Mouse (Mus musculus) thymus, postnatal 36 days (tissue): ENCODE data around the gene Hist1h2ag.
"Not testable (repeated sequence)": the region's sequence is repeated elsewhere in the genome, so short reads cannot be mapped to it uniquely, and the experiment has no call there.

Experiments used
- DNase-seq, 2 experiments: peaks; one replicate each; pipeline ENCODE4 v3.0.0; 2022; ENCODE audit warnings: mixed read lengths in 2 of 2

The Hist1h2ag gene

GRCm38 (mm10) chr13:22042568-22043502, at the start of gene Hist1h2ag, which contains the start of gene Hist1h2bj:
Gene Hist1h2ag (minus strand): TSS chr13:22042944.
Gene Hist1h2bj (plus strand): TSS chr13:22043214.
- DNase-seq: peak; percentile 79 to 84

GRCm38 (mm10) chr13:22084140-22084539, 41.4 kb upstream of the Hist1h2ag start, which contains the start of gene Vmn1r188:
Gene Vmn1r188 (plus strand): TSS chr13:22084440.
- not testable (repeated sequence) for DNase-seq

DNA sequence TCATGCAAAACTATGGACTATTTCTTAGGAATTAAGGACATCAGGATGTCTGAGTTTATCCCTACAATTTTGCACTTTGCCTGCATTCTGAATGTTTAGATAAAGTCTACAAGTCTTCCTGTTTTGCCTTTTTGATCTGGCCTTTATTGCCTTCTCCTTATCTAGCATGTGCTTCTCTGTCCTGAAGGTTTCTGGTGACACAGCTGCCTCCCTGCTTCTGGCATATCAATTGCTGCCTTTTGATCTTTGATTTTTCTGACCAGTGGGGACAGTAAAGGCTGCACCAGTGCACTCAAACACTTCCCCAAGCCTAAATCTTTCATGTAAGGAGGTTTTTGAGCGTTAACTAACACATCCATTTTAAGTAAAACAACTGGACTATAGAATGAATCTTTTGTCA, 20.7 kb upstream of the Hist1h2ag start:
- no peak for DNase-seq

- no peak for DNase-seq
Observed at GRCm38 (mm10) chr13:22061422-22061821, 18.7 kb upstream of the Hist1h2ag start.

GRCm38 (mm10) chr13:22053754-22054153, 11.0 kb upstream of the Hist1h2ag start:
- no peak for DNase-seq

- no peak for DNase-seq
Observed at GRCm38 (mm10) chr13:22051523-22051859, 8.7 kb upstream of the Hist1h2ag start.

DNA sequence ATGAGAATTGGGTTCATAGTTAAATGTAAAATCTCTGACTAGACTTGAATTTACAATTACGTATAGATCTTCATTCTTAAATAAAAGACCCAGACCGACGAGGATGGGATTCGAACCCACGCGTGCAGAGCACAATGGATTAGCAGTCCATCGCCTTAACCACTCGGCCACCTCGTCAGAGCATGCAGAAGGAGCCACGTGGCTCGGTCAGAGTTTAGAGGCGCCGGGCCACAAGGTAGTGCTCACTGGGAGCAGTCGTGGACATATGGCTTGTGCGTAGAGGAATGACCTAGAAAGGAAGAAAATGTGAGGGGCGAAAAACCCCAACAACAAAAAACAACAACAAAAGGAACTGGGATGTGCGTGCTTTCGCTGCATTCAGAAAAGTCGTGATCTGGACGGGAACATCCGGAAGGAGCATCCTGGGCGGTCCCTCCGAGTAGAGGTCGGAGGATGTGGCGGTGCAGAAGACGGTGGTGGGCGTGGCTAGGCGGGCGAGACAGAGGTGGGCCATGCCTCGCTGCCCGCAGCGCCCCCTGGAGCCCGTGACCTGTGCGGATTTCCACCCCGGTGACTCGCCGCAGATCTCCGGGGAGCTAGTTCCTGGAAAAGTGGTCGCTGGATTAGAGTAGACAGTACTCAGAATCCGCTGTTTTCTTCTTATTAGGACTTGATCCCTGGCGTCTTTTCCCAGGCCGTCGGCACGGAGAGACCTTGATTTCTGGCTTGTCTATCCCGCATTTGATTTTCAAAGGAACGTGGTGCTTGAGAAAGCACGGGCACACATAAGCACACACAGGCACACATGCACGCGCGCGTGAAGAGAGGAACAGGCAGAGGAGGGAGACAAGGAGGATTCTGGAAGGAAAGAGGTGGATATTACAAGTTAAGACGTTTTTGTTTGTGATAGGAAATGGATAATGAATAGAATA, 8.1 kb upstream of the Hist1h2ag start:
- DNase-seq: peak; percentile 94 to 95

DNA sequence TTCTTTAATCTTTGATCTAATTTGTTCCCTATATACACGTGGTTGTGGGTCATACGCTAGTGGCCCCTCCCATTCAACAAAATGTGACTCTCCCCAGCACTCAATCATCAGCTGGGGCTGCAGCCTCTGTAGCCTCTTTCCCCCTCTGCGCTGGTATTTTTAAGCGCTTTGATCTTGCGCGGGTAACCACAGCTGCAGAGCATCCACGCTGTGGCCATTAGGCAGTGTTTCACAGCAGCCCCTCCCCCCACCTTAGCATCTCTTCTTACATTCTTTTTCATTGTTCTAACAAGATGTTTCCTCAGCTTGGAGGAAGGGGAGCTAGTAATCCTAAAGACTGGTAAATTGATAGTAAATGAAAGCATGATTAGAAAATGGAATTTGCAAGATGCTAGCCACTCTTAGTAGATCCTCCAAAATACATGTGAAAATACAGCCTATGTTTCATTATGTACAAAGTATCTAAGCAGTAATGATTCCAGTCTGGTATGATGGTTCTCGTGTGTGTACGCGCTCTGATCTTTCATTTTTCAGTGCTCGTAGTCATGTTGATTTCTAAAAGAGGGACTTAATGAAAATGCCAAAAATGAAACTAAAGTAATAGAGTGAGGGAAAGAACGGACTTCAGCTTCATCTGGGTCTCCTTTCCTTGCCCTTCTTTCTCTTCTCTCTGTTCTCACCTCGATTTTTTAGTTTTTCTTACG, 7.1 kb upstream of the Hist1h2ag start:
- peak; percentile 47 to 63 for DNase-seq

GRCm38 (mm10) chr13:22049041-22049440, 6.3 kb upstream of the Hist1h2ag start:
- peak; percentile 21 for DNase-seq

DNA sequence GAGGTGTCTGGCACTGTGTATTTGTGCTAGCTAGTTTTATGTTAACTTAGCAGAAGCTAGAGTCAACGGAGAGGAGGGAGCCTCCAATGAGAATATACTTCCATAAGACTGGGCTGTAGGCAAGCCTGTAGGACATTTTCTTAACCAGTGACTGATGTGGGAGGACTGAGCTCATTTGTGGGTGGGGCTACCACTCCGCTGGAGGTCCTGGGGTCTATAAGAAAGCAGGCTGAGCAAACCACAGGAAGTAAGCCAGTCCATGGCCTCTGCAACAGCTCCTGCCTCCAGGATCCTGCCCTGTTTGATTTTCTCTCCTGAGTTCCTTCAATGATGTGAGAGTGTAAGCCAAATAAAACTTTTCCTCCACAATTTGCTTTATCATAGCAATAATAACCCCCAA, 2.6 kb upstream of the Hist1h2ag start:
- peak in 1 of 2 experiments; percentile 31 for DNase-seq

GRCm38 (mm10) chr13:22044432-22045155, 1.9 kb upstream of the Hist1h2ag start:
- DNase-seq: no peak

DNA sequence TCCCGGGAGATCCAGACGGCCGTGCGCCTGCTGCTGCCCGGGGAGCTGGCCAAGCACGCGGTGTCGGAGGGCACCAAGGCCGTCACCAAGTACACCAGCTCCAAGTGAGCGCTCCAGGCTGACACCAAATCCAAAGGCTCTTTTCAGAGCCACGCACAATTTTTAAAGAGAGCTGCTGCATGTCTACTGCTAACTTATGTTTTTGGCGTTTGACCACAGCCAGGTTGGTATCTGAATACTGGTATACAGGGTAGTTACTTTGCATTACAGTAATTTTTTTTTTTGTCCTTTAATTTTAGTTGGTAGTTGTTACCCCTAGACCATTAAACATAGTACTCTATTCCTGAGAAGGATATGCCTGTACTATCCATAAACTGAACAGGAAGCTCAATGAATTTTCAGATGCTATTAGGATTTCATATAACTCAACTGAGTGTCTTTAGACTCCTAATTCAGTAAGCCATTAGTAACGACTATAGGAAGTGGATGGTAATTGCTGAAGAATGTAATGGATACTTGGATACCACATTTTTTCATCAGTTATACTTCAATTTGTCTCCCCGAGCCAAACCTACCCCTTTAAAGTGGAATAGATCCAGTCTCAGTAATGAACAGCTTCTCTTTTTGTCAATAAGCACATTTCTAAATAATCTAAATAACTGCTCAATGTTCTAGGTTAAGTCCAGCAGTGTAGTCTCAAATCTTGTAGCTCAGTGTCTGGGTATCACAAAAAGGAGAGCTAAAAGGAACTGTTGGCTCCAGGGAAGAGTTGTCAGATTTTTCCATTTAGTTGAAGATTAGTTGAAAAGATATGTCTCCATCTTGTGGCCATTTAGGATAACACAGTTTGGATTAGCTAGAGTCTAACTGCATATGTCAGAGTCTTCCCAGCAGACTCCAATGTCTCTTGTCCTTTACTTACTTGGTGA, 1.0 kb upstream of the Hist1h2ag start:
- DNase-seq: no peak

GRCm38 (mm10) chr13:22041651-22042567, 835 bp downstream of the Hist1h2ag start:
- no peak for DNase-seq

GRCm38 (mm10) chr13:22041142-22041536, 1.6 kb downstream of the Hist1h2ag start, which contains the start of gene Hist1h4i:
Gene Hist1h4i (minus strand): TSS chr13:22041362.
- peak; percentile 97 to 99 for DNase-seq

GRCm38 (mm10) chr13:22040464-22041141, 2.1 kb downstream of the Hist1h2ag start:
- no peak for DNase-seq

DNA sequence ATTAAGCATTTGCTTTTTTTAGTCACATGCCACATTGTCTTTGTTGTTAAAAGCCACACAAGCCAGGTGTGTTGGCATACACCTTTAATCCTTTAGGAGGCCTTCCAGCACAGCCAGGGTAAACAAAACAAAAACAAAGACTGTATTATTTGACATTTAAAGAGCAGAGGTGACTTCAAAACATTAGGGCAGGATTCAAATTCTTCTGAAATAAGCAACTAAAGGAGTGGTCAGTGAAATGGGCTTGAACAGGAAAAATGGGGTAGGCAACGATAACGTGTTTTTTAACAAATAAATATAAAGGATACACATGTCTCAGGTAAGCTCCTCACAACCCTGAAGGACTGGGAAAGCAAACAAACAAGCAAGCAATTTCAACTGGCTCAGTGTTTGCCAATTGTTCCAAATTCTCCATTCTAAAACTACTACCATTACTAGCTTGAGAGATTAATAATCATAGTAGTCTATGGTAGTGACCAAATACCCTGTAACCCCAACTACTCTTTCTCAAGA, 2.7 kb downstream of the Hist1h2ag start:
- no peak for DNase-seq

- DNase-seq: no peak
Observed at GRCm38 (mm10) chr13:22039364-22039763, 3.4 kb downstream of the Hist1h2ag start.

- no peak for DNase-seq
Observed at GRCm38 (mm10) chr13:22037415-22037814, 5.3 kb downstream of the Hist1h2ag start.

DNA sequence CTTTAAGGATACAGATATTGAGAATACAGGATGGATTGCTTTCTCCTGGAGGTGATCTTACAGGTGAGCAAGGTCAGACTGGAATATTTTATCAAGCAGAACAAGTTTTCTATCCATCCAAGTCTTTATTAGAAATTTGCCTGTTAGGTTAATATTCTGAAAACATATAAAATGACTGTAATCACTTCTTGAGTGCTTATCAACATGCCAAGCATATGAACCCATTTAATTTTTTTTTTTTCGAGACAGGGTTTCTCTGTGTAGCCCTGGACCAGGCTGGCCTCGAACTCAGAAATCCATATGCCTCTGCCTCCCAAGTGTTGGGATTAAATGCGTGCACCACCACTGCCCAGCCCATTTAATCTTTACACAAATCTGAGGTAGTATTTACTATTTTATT, 5.8 kb downstream of the Hist1h2ag start:
- no peak for DNase-seq
